Mouse (Mus musculus) heart, embryonic 15.5 days (tissue): ENCODE results near the gene Fam136a. TPM values are rescaled to one million over a fixed set of nuclear protein-coding genes. Genes with fewer than 3 reads are reported as not detected.
"Not testable (repeated sequence)": the region's sequence is repeated elsewhere in the genome, so short reads cannot be mapped to it uniquely, and the experiment has no call there.

Experiments
- ATAC-seq: fragments of 200-750 bp; cut with Nextera tagmentation; replicated peaks from 2 replicates; pipeline ENCODE4 v1.8.0; 2017; ENCODE audit warnings: low read depth, moderate TSS enrichment; ENCODE audit not compliant: insufficient number of reproducible peaks, insufficient read depth, low FRiP score
- H3K27ac ChIP-seq: fragments of 300-500 bp; sonication (generic); 2 replicates; pipeline ENCODE4 v1.5.1; 2015; ENCODE audit warnings: mild to moderate bottlenecking, inconsistent platforms
- H3K27me3 ChIP-seq: fragments of 300-500 bp; sonication (generic); 2 replicates; pipeline ENCODE4 v1.6.1; 2015; ENCODE audit warnings: inconsistent platforms
- H3K36me3 ChIP-seq: fragments of 300-500 bp; sonication (generic); 2 replicates; pipeline ENCODE4 v1.6.1; 2015; ENCODE audit warnings: mild to moderate bottlenecking, inconsistent platforms
- H3K4me1 ChIP-seq: fragments of 300-500 bp; sonication (generic); replicated peaks from 2 replicates; pipeline ENCODE4 v1.6.1; 2015; ENCODE audit warnings: inconsistent platforms
- H3K4me2 ChIP-seq: fragments of 300-500 bp; sonication (generic); 2 replicates; pipeline ENCODE4 v1.6.1; 2015; ENCODE audit warnings: inconsistent platforms, mild to moderate bottlenecking, moderate library complexity
- H3K4me3 ChIP-seq: fragments of 300-500 bp; sonication (generic); 2 replicates; pipeline ENCODE4 v1.5.1; 2015; ENCODE audit warnings: mild to moderate bottlenecking, inconsistent platforms
- H3K9ac ChIP-seq: fragments of 300-500 bp; sonication (generic); 2 replicates; pipeline ENCODE4 v1.6.1; 2015; ENCODE audit warnings: mild to moderate bottlenecking, inconsistent platforms
- H3K9me3 ChIP-seq: fragments of 300-500 bp; sonication (generic); replicated peaks from 2 replicates; pipeline ENCODE4 v1.6.1; 2016; ENCODE audit warnings: inconsistent platforms
- WGBS: fragments of 180-500 bp; shearing (Covaris S2); methylation state at CpG from one replicate; pipeline ENCODE4 v1.1.7; 2015; ENCODE audit warnings: mixed read lengths; 5-methylcytosine and 5-hydroxymethylcytosine counted together
- polyA plus RNA-seq: library from polyadenylated mRNA; unstranded; fragments of >200 nt; fragmentation: Nextera tagmentation; extraction: Ambion mirVana; gene quantifications from 2 replicates; pipeline ENCODE4 v1.2.1, GENCODE M21; 2015

Gene Fam136a
- polyA plus RNA-seq, 1 experiment from 2014 or later = 78.0 TPM

DNA sequence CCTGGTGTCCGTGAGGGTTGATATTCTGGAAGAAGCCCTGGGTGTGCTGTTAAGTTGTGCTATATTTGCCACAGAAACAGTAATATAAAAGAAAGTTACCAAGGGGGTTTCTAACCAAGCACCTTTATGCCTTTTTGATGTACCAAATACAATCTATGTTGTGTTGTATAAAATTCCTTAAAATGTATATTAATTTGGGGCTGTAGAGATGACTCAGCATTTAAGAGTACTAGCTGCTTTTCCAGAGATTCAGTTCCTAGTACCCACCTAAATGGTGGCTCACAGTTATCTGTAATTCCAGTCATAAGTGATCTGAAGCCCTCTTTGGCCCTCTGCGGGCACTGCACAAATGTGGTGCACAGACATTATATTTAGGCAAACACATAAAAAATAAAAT, 1.4 kb downstream of the Fam136a start:
- H3K4me1 ChIP-seq = peaks cover 23% of the 10 kb centered on the region
- peak overlapping the region; percentile 81 for H3K27ac ChIP-seq
- H3K27me3 ChIP-seq = no peaks in the 10 kb centered on the region
- H3K9me3 ChIP-seq = no peaks in the 10 kb centered on the region
- H3K4me3 ChIP-seq = peak overlapping the region; percentile 74
- H3K9ac ChIP-seq = no peak overlapping the region
- ATAC-seq = no peak
- peak overlapping the region; percentile 95 for H3K4me2 ChIP-seq
- peaks cover 9% of the 10 kb centered on the region; the same call in 1 of the 2 replicates for H3K36me3 ChIP-seq
- WGBS = 48% methylated on average over 2 of the region's 2 CpGs

GRCm38 (mm10) chr6:86368479-86368878, 3.0 kb downstream of the Fam136a start:
- Histone ChIP-seq H3K27me3 (no peaks in the 10 kb centered on the region), H3K4me1 (peaks cover 33% of the 10 kb centered on the region), H3K4me2 (no peak overlapping the region), H3K4me3 (no peak overlapping the region), H3K36me3 (peaks cover 9% of the 10 kb centered on the region; the same call in 1 of the 2 replicates), H3K9ac (no peak overlapping the region), H3K27ac (no peak overlapping the region), H3K9me3 (no peaks in the 10 kb centered on the region)
- no peak for ATAC-seq
- 84% methylated on average over 5 of the region's 5 CpGs for WGBS

GRCm38 (mm10) chr6:86370093-86370713, 4.8 kb downstream of the Fam136a start:
- peaks cover 9% of the 10 kb centered on the region for H3K36me3 ChIP-seq
- no peaks in the 10 kb centered on the region for H3K9me3 ChIP-seq
- peak overlapping the region; percentile 93; the same call in 1 of the 2 replicates for H3K9ac ChIP-seq
- peak overlapping the region; percentile 83; the same call in 1 of the 2 replicates for H3K27ac ChIP-seq
- peaks cover 31% of the 10 kb centered on the region for H3K4me1 ChIP-seq
- H3K27me3 ChIP-seq = no peaks in the 10 kb centered on the region
- no peak overlapping the region for H3K4me3 ChIP-seq
- WGBS = 64% methylated on average over 3 of the region's 3 CpGs
- no peak for ATAC-seq
- H3K4me2 ChIP-seq = peak overlapping the region; percentile 81

GRCm38 (mm10) chr6:86370764-86371339, 5.4 kb downstream of the Fam136a start, which contains the start of gene Snrpg:
Gene Snrpg (plus strand): TSS chr6:86371304.
- 17% methylated on average over 15 of the region's 15 CpGs for WGBS
- ATAC-seq = no peak

GRCm38 (mm10) chr6:86371340-86371911, 6.0 kb downstream of the Fam136a start:
- Histone ChIP-seq H3K9me3 (no peaks in the 10 kb centered on the region), H3K4me1 (peaks cover 27% of the 10 kb centered on the region), H3K27me3 (no peaks in the 10 kb centered on the region), H3K9ac (peak overlapping the region; percentile 93), H3K27ac (peak overlapping the region; percentile 83), H3K4me3 (peak overlapping the region; percentile 94), H3K36me3 (peaks cover 14% of the 10 kb centered on the region), H3K4me2 (peak overlapping the region; percentile 81)
- peak; percentile 93 for ATAC-seq
- WGBS = under 1% methylated on average over 50 of the region's 50 CpGs

More at GRCm38 (mm10) chr6:86370764-86371339, 5.4 kb downstream of the Fam136a start, which contains the start of gene Snrpg:
- Histone ChIP-seq H3K4me3 (peak within 1 kb of the TSS; percentile 94), H3K36me3 (peaks cover 9% of the 10 kb centered on the region), H3K27ac (peak within 1 kb of the TSS; percentile 83), H3K27me3 (no peaks in the 10 kb centered on the region), H3K4me2 (peak within 1 kb of the TSS; percentile 81), H3K9ac (peak within 1 kb of the TSS; percentile 93), H3K9me3 (no peaks in the 10 kb centered on the region), H3K4me1 (peaks cover 31% of the 10 kb centered on the region)

- peak overlapping the region; percentile 93 for H3K9ac ChIP-seq
- H3K9me3 ChIP-seq = no peaks in the 10 kb centered on the region
- peaks cover 21% of the 10 kb centered on the region for H3K36me3 ChIP-seq
- H3K4me1 ChIP-seq = peaks cover 21% of the 10 kb centered on the region
- H3K4me2 ChIP-seq = peak overlapping the region; percentile 81
- H3K4me3 ChIP-seq = peak overlapping the region; percentile 94
- WGBS = 4% methylated on average over 12 of the region's 12 CpGs
- H3K27ac ChIP-seq = peak overlapping the region; percentile 83
- ATAC-seq = no peak
- H3K27me3 ChIP-seq = no peaks in the 10 kb centered on the region
Observed at GRCm38 (mm10) chr6:86371950-86372516, 6.6 kb downstream of the Fam136a start.

DNA sequence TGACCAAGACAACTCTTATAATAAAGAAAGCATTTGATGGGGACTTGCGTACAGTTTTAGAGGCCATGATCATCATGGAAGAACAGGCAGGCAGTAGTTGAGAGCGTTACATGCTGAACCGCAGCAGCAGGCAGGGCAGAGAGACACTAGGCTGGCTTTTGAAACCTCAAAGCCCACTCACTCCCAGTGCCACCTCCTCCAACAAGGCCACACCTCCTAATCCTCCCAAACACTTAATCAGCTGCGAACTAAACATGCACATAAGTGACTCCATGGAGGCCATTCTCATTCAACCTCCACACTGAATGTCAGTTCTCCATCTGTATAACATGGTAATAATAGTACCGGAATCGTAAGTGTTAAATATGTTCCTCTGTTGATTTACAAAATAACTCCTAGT, 8.1 kb downstream of the Fam136a start:
- Histone ChIP-seq H3K27me3 (no peaks in the 10 kb centered on the region), H3K9me3 (no peaks in the 10 kb centered on the region), H3K4me1 (peaks cover 19% of the 10 kb centered on the region), H3K9ac (no peak overlapping the region; the same call in 1 of the 2 replicates), H3K27ac (no peak overlapping the region), H3K4me2 (no peak overlapping the region), H3K36me3 (peaks cover 34% of the 10 kb centered on the region), H3K4me3 (no peak overlapping the region)
- WGBS = 90% methylated on average over 6 of the region's 6 CpGs
- ATAC-seq = no peak

DNA sequence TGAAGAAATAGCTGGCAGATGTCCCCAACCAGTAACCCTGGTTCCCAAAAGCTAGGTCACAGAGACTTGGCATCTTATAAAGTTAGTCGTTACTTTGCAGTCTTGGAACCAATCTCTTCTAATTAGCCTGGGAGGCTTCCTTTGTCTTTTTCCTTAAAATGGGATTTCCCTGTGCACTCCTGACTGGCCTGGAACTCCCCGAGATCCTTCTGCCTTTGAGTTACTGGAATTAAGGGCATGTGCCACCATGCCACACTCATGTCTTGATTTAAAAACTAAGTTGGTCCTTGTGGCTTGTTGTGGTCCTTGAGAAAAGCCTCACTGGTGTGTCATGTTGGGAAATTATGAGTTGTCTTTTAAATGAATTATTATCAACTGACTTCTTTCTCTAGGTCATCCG, 12.9 kb downstream of the Fam136a start:
- Histone ChIP-seq H3K36me3 (peaks cover 34% of the 10 kb centered on the region), H3K4me3 (no peak overlapping the region), H3K9ac (no peak overlapping the region), H3K27me3 (no peaks in the 10 kb centered on the region), H3K9me3 (no peaks in the 10 kb centered on the region), H3K27ac (no peak overlapping the region), H3K4me1 (no peaks in the 10 kb centered on the region), H3K4me2 (no peak overlapping the region)
- WGBS = 85% methylated on average over 3 of the region's 3 CpGs
- no peak for ATAC-seq

DNA sequence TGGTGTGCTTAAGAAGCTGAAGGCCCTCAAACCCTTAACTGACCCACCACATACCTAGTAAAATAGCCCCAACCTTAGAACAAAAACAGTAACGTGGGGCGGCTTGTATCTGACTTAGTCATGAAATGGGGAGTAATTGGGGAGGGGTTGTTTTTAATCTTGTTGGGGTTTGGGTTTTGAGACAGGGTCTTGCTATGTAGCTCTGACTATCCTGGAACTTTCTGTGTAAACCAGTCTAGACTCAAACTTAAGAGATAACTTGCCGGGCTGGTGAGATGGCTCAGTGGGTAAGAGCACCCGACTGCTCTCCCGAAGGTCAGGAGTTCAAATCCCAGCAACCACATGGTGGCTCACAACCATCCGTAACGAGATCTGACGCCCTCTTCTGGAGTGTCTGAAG, 14.7 kb downstream of the Fam136a start:
- H3K4me1 ChIP-seq, H3K4me2 ChIP-seq, H3K4me3 ChIP-seq, H3K9ac ChIP-seq, H3K27ac ChIP-seq, H3K9me3 ChIP-seq, ATAC-seq, H3K27me3 ChIP-seq: not testable (repeated sequence)
- H3K36me3 ChIP-seq = peaks cover 34% of the 10 kb centered on the region
- WGBS = 68% methylated on average over 8 of the region's 8 CpGs

DNA sequence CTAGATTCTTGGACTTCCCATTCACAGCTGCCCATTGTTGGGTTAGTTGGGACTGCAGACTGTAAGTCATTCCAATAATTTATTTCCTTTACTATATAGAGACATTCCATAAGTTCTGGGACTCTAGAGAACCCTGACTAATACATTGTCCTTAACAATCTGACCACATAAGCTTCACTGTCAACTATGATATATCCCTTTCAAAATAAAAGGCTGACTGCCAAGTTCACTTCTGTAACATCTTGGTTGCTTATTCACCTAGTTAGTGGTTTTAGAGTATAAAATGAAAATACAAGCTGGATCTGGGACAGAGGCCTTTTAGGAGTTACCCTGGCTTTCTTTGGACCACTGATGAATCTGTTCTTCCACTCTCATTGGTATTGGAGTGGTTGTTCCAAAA, 17.1 kb downstream of the Fam136a start:
- Histone ChIP-seq H3K4me3 (no peak overlapping the region), H3K9ac (no peak overlapping the region), H3K4me2 (no peak overlapping the region), H3K9me3 (no peaks in the 10 kb centered on the region), H3K4me1 (no peaks in the 10 kb centered on the region), H3K27ac (no peak overlapping the region), H3K36me3 (peaks cover 23% of the 10 kb centered on the region), H3K27me3 (no peaks in the 10 kb centered on the region)
- no peak for ATAC-seq

GRCm38 (mm10) chr6:86383370-86383769, 17.9 kb downstream of the Fam136a start:
- Histone ChIP-seq H3K27me3 (no peaks in the 10 kb centered on the region), H3K36me3 (peaks cover 23% of the 10 kb centered on the region), H3K9me3 (no peaks in the 10 kb centered on the region), H3K27ac (no peak overlapping the region), H3K4me1 (no peaks in the 10 kb centered on the region), H3K9ac (no peak overlapping the region), H3K4me2 (no peak overlapping the region), H3K4me3 (no peak overlapping the region)
- whole genome bisulfite sequencing = 43% methylated on average over 16 of the region's 16 CpGs
- no peak for ATAC-seq
